Mouse (Mus musculus) embryonic fibroblast, embryonic 13.5 days (primary cell): ENCODE data around the gene Tecta.

ENCODE experiments used
- CTCF ChIP-seq: IDR thresholded peaks from 2 replicates; pipeline ENCODE4 v1.5.1; 2011; ENCODE audit warnings: mild to moderate bottlenecking, control low read depth, low read length, moderate library complexity, borderline replicate concordance; ENCODE audit not compliant: insufficient read depth
- POLR2A ChIP-seq: IDR thresholded peaks from 2 replicates; pipeline ENCODE4 v1.6.1; 2011; ENCODE audit warnings: low read depth, mild to moderate bottlenecking, control low read depth, low read length, moderate library complexity

DNA sequence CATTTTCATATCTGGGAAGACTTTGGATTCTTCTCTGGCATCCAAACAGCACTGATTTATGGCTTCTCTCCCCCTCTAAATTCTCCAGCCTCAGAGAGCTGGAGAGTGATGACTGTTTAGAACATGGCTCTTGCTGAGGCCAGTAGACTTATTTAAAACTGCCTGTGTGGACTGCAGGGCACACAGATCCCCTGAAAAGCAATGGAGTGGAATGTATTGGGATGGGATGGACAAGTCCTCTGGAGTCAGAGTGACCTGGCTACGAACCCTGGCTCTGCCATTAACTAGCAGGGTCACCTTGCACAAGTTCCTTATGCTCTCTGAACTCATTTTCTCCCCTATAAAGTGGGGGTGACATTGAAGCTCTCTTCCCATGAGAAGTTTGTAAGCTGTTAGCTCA, 44.9 kb downstream of the Tecta start:
- TF ChIP-seq CTCF (no peak), POLR2A (no peak)
